ENCODE assay signal across 8 mouse cellular contexts in genomic region chr16:93710924-93711323, GRCm38 (mm10). TPM values are rescaled to one million over a fixed set of nuclear protein-coding genes. Genes with fewer than 3 reads are reported as not detected.
DNase-seq lines count a peak whose midpoint lies in the region; ATAC-seq lines count a peak whose summit lies in the region.

No protein-coding gene starts in this region.

- H3K4me1 ChIP-seq in embryonic facial prominence, embryonic 10.5 days = peaks cover 23% of the 10 kb centered on the region
- H3K4me1 ChIP-seq in limb, embryonic 11.5 days (ENCODE audit: control insufficient read depth, insufficient read depth, low read length) = 0 out of 2 replicates have a peak, but pooled peaks cover 10% of the 10 kb centered on the region
- peaks cover 21% of the 10 kb centered on the region for H3K4me1 ChIP-seq in midbrain, embryonic 13.5 days (replicated peaks)

- H3K4me2 ChIP-seq in limb, embryonic 11.5 days (ENCODE audit: low read depth, severe bottlenecking) = peak overlapping the region; percentile 98
- H3K4me2 ChIP-seq in midbrain, embryonic 13.5 days (replicated peaks) = peak overlapping the region; percentile 70

- peak; percentile 56 for ATAC-seq in limb, embryonic 11.5 days (ENCODE audit: insufficient number of reproducible peaks, low FRiP score, low TSS enrichment, low read depth)
- peak; percentile 63 for ATAC-seq in midbrain, embryonic 13.5 days

- DNase-seq in 3134 (ENCODE audit: extremely low read depth, insufficient read length, low spot score) = peak; percentile 77
- peak; percentile 82 for DNase-seq in adrenal gland, postnatal 10 days
- peak; percentile 72 for DNase-seq in embryonic facial prominence, embryonic 10.5 days (ENCODE audit: low spot score)
- DNase-seq in heart, adult 11 months = peak; percentile 98
- peak; percentile 73 for DNase-seq in kidney, adult 18-20 months
- peak; percentile 60 for DNase-seq in limb, embryonic 11.5 days (ENCODE audit: low spot score)
- peak; percentile 45 to 55 for DNase-seq in spleen, adult 18-20 months

- H3K9ac ChIP-seq in limb, embryonic 11.5 days (ENCODE audit: low read length) = no peak overlapping the region
- H3K9ac ChIP-seq in midbrain, embryonic 13.5 days (replicated peaks) = no peak overlapping the region; the same call in 1 of the 2 replicates

- WGBS in embryonic facial prominence, embryonic 10.5 days = under 1% methylated on average over 11 of the region's 11 CpGs
- 1% methylated on average over 11 of the region's 11 CpGs for WGBS in limb, embryonic 11.5 days
- WGBS in midbrain, embryonic 13.5 days = 0% methylated on average over 11 of the region's 11 CpGs

- H3K9me3 ChIP-seq in embryonic facial prominence, embryonic 10.5 days = no peaks in the 10 kb centered on the region
- no peaks in the 10 kb centered on the region for H3K9me3 ChIP-seq in limb, embryonic 11.5 days (ENCODE audit: control insufficient read depth, low read length)
- no peaks in the 10 kb centered on the region for H3K9me3 ChIP-seq in midbrain, embryonic 13.5 days

- peak overlapping the region; percentile 82 for H3K4me3 ChIP-seq in embryonic facial prominence, embryonic 10.5 days
- peak overlapping the region; percentile 68 for H3K4me3 ChIP-seq in limb, embryonic 11.5 days (ENCODE audit: low read depth, low read length)
- H3K4me3 ChIP-seq in midbrain, embryonic 13.5 days (replicated peaks) = peak overlapping the region; percentile 67

- H3K27me3 ChIP-seq in embryonic facial prominence, embryonic 10.5 days (replicated peaks; ENCODE audit: low read depth, poor library complexity, severe bottlenecking) = peaks cover 50% of the 10 kb centered on the region
- peaks cover 10% of the 10 kb centered on the region for H3K27me3 ChIP-seq in limb, embryonic 11.5 days (ENCODE audit: control insufficient read depth, insufficient read depth, low read length)
- H3K27me3 ChIP-seq in midbrain, embryonic 13.5 days = peaks cover 23% of the 10 kb centered on the region

- no peak overlapping the region for H3K27ac ChIP-seq in embryonic facial prominence, embryonic 10.5 days (replicated peaks)
- no peak overlapping the region for H3K27ac ChIP-seq in limb, embryonic 11.5 days (replicated peaks; ENCODE audit: low read depth, low read length)
- H3K27ac ChIP-seq in midbrain, embryonic 13.5 days = peak overlapping the region; percentile 71

- H3K36me3 ChIP-seq in embryonic facial prominence, embryonic 10.5 days (replicated peaks) = no peaks in the 10 kb centered on the region
- no peaks in the 10 kb centered on the region for H3K36me3 ChIP-seq in limb, embryonic 11.5 days (ENCODE audit: control insufficient read depth, insufficient read depth, low read length)
- H3K36me3 ChIP-seq in midbrain, embryonic 13.5 days = no peaks in the 10 kb centered on the region

RNA-seq across cellular contexts. Expression of gene Dop1b, which starts 0.8 kb away (rescaled TPM):
- total RNA-seq in adrenal gland, postnatal 10 days (2021) = 10 to 100 TPM; 21.2 to 27.4 TPM
- polyA plus RNA-seq in embryonic facial prominence, embryonic 10.5 days (2016; fragmentation: Nextera tagmentation; extraction: Ambion mirVana) = 8.4 and 9.1 TPM in 2 replicates
- 7.2 and 7.7 TPM in 2 replicates for polyA plus RNA-seq in limb, embryonic 11.5 days (2014; fragmentation: Nextera tagmentation; extraction: Ambion mirVana)
- 29.6 and 32.4 TPM in 2 replicates for polyA plus RNA-seq in midbrain, embryonic 13.5 days (2015; fragmentation: Nextera tagmentation; extraction: Ambion mirVana)

RNA-seq across cellular contexts. Expression of gene Cbr3, which starts 27.9 kb away (rescaled TPM):
- total RNA-seq in adrenal gland, postnatal 10 days (2021) = 1 to 10 TPM; 8.7 to 8.8 TPM
- polyA plus RNA-seq in embryonic facial prominence, embryonic 10.5 days (2016; fragmentation: Nextera tagmentation; extraction: Ambion mirVana) = 0.62 and 0.64 TPM in 2 replicates
- polyA plus RNA-seq in limb, embryonic 11.5 days (2014; fragmentation: Nextera tagmentation; extraction: Ambion mirVana) = 0.96 and 1.3 TPM in 2 replicates
- 0.27 and 0.80 TPM in 2 replicates for polyA plus RNA-seq in midbrain, embryonic 13.5 days (2015; fragmentation: Nextera tagmentation; extraction: Ambion mirVana)
